Mouse (Mus musculus): ENCODE data around the gene Ccdc126. TPM values are rescaled to one million over a fixed set of nuclear protein-coding genes. Genes with fewer than 3 reads are reported as not detected.

The Ccdc126 gene
- total and polyA plus RNA-seq, 3 experiments = 2.3 to 6.1 (median 2.8) TPM

- Histone ChIP-seq H3K9ac (ENCODE audit: insufficient read depth, low read depth) (no peak overlapping the region), H3K36me3 (replicated peaks in 1 of 2; ENCODE audit: control insufficient read depth in 1 of 2, insufficient read depth in 1 of 2, low read length in 1 of 2) (no peaks in the 10 kb centered on the region), H3K27me3 (replicated peaks) (no peaks in the 10 kb centered on the region), H3K4me3 (replicated peaks in 1 of 3; ENCODE audit: low read depth in 2 of 3, low read length in 2 of 3, poor library complexity in 1 of 3) (no peak overlapping the region), H3K4me1 (ENCODE audit: control insufficient read depth in 1 of 2, insufficient read depth in 2 of 2) (peaks cover 0 to 17% of the 10 kb centered on the region in 2 experiments; a peak in 2 of 4 replicates), H3K79me2 (replicated peaks; ENCODE audit: control insufficient read depth, extremely low read depth, insufficient read depth, poor library complexity, severe bottlenecking) (no peaks in the 10 kb centered on the region), H3K9me3 (replicated peaks; ENCODE audit: low read length) (no peaks in the 10 kb centered on the region), H3K27ac (ENCODE audit: insufficient read depth, low read depth) (no peak overlapping the region), H3K4me2 (ENCODE audit: insufficient read depth, low read depth, poor library complexity, severe bottlenecking) (no peak overlapping the region)
- no peak for TF ChIP-seq ELF1 (IDR thresholded peaks at IDR 0.05; ENCODE audit: low read depth, low read length)
- no peak for TF ChIP-seq ZMIZ1 (IDR thresholded peaks at IDR 0.05; ENCODE audit: low read depth, low read length)
- no peak for TF ChIP-seq E2F4 (IDR thresholded peaks at IDR 0.05; ENCODE audit: insufficient replicate concordance, low read depth, low read length)
- no peak for TF ChIP-seq TCF12 (IDR thresholded peaks at IDR 0.05; ENCODE audit: low read depth, low read length)
- TF ChIP-seq ETS1 (conservative IDR thresholded peaks at IDR 0.05; ENCODE audit: low read depth, low read length) = no peak
- TF ChIP-seq HCFC1 (IDR thresholded peaks at IDR 0.05; ENCODE audit: low read depth, low read length) = no peak
- no peak for TF ChIP-seq CHD1 (IDR thresholded peaks at IDR 0.05; ENCODE audit: low read depth, low read length)
- TF ChIP-seq RCOR1 (conservative IDR thresholded peaks at IDR 0.05; ENCODE audit: low read depth, low read length) = no peak
- no peak for TF ChIP-seq ZNF384 (IDR thresholded peaks at IDR 0.05; ENCODE audit: low read depth, low read length)
- no peak for TF ChIP-seq JUN (IDR thresholded peaks at IDR 0.05; ENCODE audit: insufficient read depth, low read depth, low read length)
- TF ChIP-seq ZKSCAN1 (IDR thresholded peaks at IDR 0.05; ENCODE audit: borderline replicate concordance, low read depth, low read length) = no peak
- TF ChIP-seq POLR2AphosphoS2 (IDR thresholded peaks at IDR 0.05; ENCODE audit: low read depth, low read length) = no peak
- TF ChIP-seq SIN3A (IDR thresholded peaks at IDR 0.05; ENCODE audit: low read length) = no peak
- TF ChIP-seq MXI1 (IDR thresholded peaks at IDR 0.05; ENCODE audit: low read depth, low read length) = no peak
- TF ChIP-seq MEF2A (IDR thresholded peaks at IDR 0.05; ENCODE audit: borderline replicate concordance, low read depth, low read length) = no peak
- no peak for DNase-seq (ENCODE audit: extremely low read depth)
- in situ Hi-C loops (cut with MboI; ENCODE audit: low pct_ligation_motif_present, low pct_unique_long_range_greater_than_20kb, low sequenced_read_pairs) = no loop called here
- dilution Hi-C loops (cut with MboI; ENCODE audit: extremely low pct_ligation_motif_present, extremely low pct_unique_long_range_greater_than_20kb, low sequenced_read_pairs) = no loop called here
These were observed 3.0 kb downstream of the Ccdc126 start for GRCm38 (mm10) chr6:49322056-49322455.

GRCm38 (mm10) chr6:49322986-49323385 is 3.9 kb downstream of the Ccdc126 start:
- Histone ChIP-seq H3K4me1 (ENCODE audit: control insufficient read depth in 1 of 2, insufficient read depth in 2 of 2) (peaks cover 0 to 17% of the 10 kb centered on the region in 2 experiments; a peak in 2 of 4 replicates), H3K27ac (ENCODE audit: insufficient read depth, low read depth) (no peak overlapping the region), H3K4me3 (replicated peaks in 1 of 3; ENCODE audit: low read depth in 2 of 3, low read length in 2 of 3, poor library complexity in 1 of 3) (no peak overlapping the region), H3K36me3 (replicated peaks in 1 of 2; ENCODE audit: control insufficient read depth in 1 of 2, insufficient read depth in 1 of 2, low read length in 1 of 2) (no peaks in the 10 kb centered on the region), H3K27me3 (replicated peaks) (no peaks in the 10 kb centered on the region), H3K79me2 (replicated peaks; ENCODE audit: control insufficient read depth, extremely low read depth, insufficient read depth, poor library complexity, severe bottlenecking) (no peaks in the 10 kb centered on the region), H3K9me3 (replicated peaks; ENCODE audit: low read length) (no peaks in the 10 kb centered on the region), H3K4me2 (ENCODE audit: insufficient read depth, low read depth, poor library complexity, severe bottlenecking) (no peak overlapping the region), H3K9ac (ENCODE audit: insufficient read depth, low read depth) (no peak overlapping the region)
- dilution Hi-C loops (cut with MboI; ENCODE audit: extremely low pct_ligation_motif_present, extremely low pct_unique_long_range_greater_than_20kb, low sequenced_read_pairs) (no loop called here), in situ Hi-C loops (cut with MboI; ENCODE audit: low pct_ligation_motif_present, low pct_unique_long_range_greater_than_20kb, low sequenced_read_pairs) (no loop called here)
- TF ChIP-seq NELFE (IDR thresholded peaks at IDR 0.05; ENCODE audit: low read depth, low read length) (no peak), E2F4 (IDR thresholded peaks at IDR 0.05; ENCODE audit: insufficient replicate concordance, low read depth, low read length) (no peak), SIN3A (IDR thresholded peaks at IDR 0.05; ENCODE audit: low read length) (no peak), ZNF384 (IDR thresholded peaks at IDR 0.05; ENCODE audit: low read depth, low read length) (no peak), USF2 (conservative IDR thresholded peaks at IDR 0.05; ENCODE audit: low read depth, low read length) (no peak), ZC3H11A (IDR thresholded peaks at IDR 0.05; ENCODE audit: low read depth, low read length) (no peak), MAFK (IDR thresholded peaks at IDR 0.05; ENCODE audit: insufficient replicate concordance, low read length) (no peak), MXI1 (IDR thresholded peaks at IDR 0.05; ENCODE audit: low read depth, low read length) (no peak), BHLHE40 (IDR thresholded peaks at IDR 0.05; ENCODE audit: low read depth, low read length) (no peak), CHD1 (IDR thresholded peaks at IDR 0.05; ENCODE audit: low read depth, low read length) (no peak), GABPA (IDR thresholded peaks at IDR 0.05; ENCODE audit: insufficient replicate concordance, low read depth, low read length) (no peak), USF1 (IDR thresholded peaks at IDR 0.05; ENCODE audit: low read depth, low read length) (no peak), CHD2 (IDR thresholded peaks at IDR 0.05; ENCODE audit: low read length) (no peak)
- no peak for DNase-seq (ENCODE audit: extremely low read depth)

All from CH12.LX (cell line).